Mouse (Mus musculus): ENCODE data around the gene Arhgef28.

- TF ChIP-seq POLR2A (IDR thresholded peaks at IDR 0.05; ENCODE audit: extremely low read depth, insufficient read depth, low read length) (no peak), CTCF (IDR thresholded peaks at IDR 0.05; ENCODE audit: extremely low read depth, insufficient read depth, low read length) (no peak)
Measured at GRCm38 (mm10) chr13:97954051-97954450, 252.2 kb downstream of the Arhgef28 start.
